Mouse (Mus musculus): ENCODE data around the gene Tmem8b.

Gene Tmem8b

GRCm38 (mm10) chr4:43722191-43722590 lies 53.4 kb downstream of the Tmem8b start:
- no peak for DNase-seq

- peak; percentile 45 to 83 for DNase-seq
These were observed 56.0 kb downstream of the Tmem8b start for GRCm38 (mm10) chr4:43724764-43725163.

- DNase-seq: peak; percentile 52 to 55
These were observed 57.6 kb downstream of the Tmem8b start for GRCm38 (mm10) chr4:43726228-43726993.

GRCm38 (mm10) chr4:43726995-43727394 lies 58.2 kb downstream of the Tmem8b start, which contains the start of gene Hrct1:
Gene Hrct1 (plus strand): TSS chr4:43727188.
- peak; percentile 80 to 92 for DNase-seq

GRCm38 (mm10) chr4:43727718-43728575 lies 59.2 kb downstream of the Tmem8b start:
- DNase-seq: no peak

- DNase-seq: peak; percentile 50 to 82
These were observed 59.8 kb downstream of the Tmem8b start for GRCm38 (mm10) chr4:43728576-43728954.

GRCm38 (mm10) chr4:43729126-43729525 lies 60.4 kb downstream of the Tmem8b start:
- no peak for DNase-seq

- DNase-seq: peak; percentile 70 to 77
These were observed 61.2 kb downstream of the Tmem8b start, which contains the start of gene Spaar for GRCm38 (mm10) chr4:43729794-43730550. Gene Spaar (plus strand): TSS chr4:43730034.

- DNase-seq: no peak
These were observed 62.1 kb downstream of the Tmem8b start for GRCm38 (mm10) chr4:43730750-43731297.

GRCm38 (mm10) chr4:43732171-43732570 lies 63.4 kb downstream of the Tmem8b start:
- no peak for DNase-seq

- DNase-seq: no peak
These were observed 64.4 kb downstream of the Tmem8b start for GRCm38 (mm10) chr4:43733186-43733585.

GRCm38 (mm10) chr4:43737144-43737543 lies 68.4 kb downstream of the Tmem8b start:
- no peak for DNase-seq

GRCm38 (mm10) chr4:43738989-43739674 lies 70.4 kb downstream of the Tmem8b start:
- no peak for DNase-seq

GRCm38 (mm10) chr4:43741526-43741925 lies 72.8 kb downstream of the Tmem8b start:
- DNase-seq: no peak

Data from kidney, postnatal 36 days (tissue).